Mouse (Mus musculus): ENCODE results near the gene Mageb1. TPM values are rescaled to one million over a fixed set of nuclear protein-coding genes. Genes with fewer than 3 reads are reported as not detected.
"Not testable (repeated sequence)": the region's sequence is repeated elsewhere in the genome, so short reads cannot be mapped to it uniquely, and the experiment has no call there.

Mageb1 gene
- total RNA-seq (2021) = not detected

- intact Hi-C loops (cut with DNase I); DNase-seq (ENCODE audit: low spot score): not testable (repeated sequence)
Observed at GRCm38 (mm10) chrX:92016233-92016632, at the start of gene Mageb1. Gene Mageb1, minus strand, starts transcription at chrX:92016333.

Other genes with a start within 250 kb of the Mageb1 start
- gene Mageb5, start 233.3 kb downstream of the Mageb1 start, total RNA-seq (2021) = not detected

Data from heart, postnatal 25 days (tissue).